Mouse (Mus musculus) thymus, postnatal 25 days (tissue): Measurements from ENCODE around the gene Rbm6.

Experiments used
- DNase-seq: peaks from one replicate; pipeline ENCODE4 v3.0.0; 2022

Rbm6 gene

DNA sequence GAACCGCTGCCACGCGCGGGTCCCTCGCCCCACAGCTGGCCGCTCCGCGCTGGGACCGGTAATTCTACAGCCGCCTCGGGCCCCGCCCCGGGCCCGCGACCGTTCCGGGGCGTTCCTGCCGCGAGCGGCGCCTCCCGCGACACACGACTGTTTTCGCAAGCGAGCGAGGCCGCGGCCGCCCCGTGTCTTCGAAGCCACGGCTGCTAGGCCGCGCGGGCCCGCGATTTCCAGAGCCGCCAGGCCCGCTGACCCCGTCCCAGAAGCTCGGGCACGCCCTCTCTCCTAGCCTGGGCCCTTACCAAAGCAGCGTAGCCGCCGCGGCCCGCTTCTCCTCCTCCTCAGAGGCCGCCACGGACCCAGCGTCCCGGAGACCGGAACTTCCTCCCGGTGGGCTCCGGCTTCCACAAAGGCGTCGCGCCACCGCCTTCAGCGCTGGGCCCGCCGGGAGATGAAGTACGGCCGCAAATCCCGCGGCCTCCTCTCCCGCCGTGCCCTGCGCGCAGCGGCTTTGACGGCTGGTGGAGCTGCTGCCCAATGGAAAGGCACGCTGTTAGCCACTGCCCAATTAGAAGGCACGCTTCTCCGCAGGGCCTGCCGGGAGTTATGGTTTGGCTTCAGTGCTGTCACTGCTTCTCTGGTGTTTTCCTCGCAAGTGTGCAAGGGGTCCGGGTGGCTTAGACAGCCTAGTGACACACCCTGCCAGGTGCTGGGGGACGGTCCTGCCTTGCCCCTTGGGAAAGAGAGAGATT is 513 bp downstream of the Rbm6 start:
- DNase-seq, result peak; percentile 94

DNA sequence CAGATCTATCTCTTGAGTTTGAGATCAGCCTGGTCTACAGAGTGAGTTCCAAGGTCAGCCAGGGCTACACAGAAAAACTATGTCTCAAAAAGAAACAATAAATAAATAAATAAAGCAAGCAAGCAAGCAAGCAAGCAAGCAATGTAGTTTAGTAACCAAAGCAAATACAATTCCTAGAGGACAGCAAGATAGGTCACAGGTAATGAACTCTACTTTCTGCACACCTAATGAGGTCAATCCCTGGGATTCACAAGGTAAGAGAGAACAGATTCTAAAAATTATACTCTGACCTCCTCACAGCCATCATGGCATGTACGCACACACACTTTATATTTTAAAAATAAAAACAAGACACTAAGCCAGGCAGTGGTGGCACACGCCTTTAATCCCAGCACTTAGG is 7.0 kb downstream of the Rbm6 start:
- no peak for DNase-seq

DNA sequence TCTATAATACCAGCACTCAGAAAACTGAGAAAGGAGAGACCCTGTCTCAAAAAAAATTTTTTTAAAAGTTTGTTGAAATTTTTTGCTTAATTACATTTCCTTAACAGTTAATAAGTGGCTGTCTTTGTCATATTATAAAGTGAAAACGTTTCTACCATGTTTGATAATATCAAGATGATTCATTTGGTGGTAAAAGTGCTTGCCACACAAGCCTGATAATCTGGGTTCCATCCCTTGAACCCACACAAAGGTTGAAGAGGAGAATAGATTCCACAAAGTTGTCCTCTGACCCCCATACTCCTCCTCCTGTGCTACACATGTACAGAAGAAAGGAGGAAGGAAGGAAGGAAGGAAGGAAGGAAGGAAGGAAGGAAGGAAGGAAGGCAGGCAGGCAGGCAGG is 8.5 kb downstream of the Rbm6 start:
- DNase-seq, result no peak

DNA sequence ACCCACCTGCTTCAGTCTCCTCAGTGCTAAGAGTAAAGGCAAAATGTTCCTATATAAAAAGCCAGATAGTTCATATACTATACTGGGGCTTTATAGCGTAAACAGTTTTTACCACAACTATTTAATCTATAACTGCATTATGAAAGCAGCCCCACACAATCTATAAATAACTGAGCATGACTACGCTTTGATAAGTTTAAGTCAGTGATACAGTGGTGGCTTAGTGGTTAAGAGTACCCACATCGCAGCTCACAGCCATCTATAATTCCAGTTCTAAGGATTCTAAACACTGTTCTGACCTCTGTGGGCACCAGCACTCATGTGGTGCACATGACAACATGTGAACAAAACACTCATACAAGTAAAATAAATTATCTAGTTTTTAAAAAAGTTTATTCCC is 14.7 kb downstream of the Rbm6 start:
- no peak for DNase-seq

DNA sequence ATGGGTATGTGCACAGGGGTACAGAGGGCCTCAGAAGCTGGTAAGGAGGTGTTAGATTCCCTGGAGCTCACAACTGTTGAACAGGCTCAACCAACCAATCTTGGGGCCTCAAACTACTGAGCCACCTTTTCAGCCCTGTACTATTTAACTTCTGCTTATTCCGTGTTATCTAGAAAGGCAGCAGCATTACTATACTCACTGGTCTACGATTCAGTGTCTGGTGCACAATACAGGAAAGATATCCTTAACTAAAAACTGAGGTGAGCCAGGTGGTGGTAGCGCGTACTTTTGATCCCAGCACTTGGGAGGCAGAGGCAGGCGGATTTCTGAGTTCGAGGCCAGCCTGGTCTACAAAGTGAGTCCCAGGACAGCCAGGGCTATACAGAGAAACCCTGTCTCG is 24.1 kb downstream of the Rbm6 start:
- DNase-seq, result no peak

DNA sequence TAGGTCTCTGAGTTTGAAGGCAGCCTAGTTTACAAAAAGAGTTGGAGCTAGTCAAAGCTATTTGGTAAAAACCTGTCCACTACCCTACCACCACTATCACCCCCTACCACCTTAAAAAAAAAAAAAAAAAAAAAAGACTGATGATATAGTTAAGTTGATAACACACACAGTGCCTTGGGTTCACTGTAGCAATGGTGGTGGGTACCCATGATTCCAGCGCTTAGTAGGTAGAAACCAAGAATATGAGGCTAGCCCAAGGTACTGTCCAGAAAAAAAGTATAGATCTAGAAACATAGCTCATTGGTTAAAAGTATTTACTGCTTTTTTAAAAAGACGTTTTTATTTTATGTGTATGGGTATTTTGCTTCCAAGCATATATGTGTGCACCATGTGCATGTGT is 30.3 kb downstream of the Rbm6 start:
- DNase-seq, result no peak

DNA sequence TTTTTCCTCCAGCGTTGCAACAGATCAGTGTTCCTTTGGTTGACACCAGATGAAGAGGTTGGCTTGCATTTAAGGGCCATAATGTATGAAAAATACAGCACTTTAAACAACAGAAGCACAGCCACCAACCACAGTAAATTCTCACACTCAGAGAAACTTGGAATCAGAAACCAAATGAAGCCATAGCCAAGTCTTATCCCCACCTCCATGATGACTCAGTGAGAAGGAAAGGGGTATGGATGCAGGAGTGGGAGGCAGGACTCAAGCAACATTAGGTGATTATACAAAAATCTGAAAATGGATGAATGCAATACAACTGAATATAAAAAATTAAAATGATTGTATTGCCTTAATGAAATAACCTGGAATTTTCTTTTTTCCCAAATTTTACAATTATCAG is 34.2 kb downstream of the Rbm6 start:
- DNase-seq, result no peak

DNA sequence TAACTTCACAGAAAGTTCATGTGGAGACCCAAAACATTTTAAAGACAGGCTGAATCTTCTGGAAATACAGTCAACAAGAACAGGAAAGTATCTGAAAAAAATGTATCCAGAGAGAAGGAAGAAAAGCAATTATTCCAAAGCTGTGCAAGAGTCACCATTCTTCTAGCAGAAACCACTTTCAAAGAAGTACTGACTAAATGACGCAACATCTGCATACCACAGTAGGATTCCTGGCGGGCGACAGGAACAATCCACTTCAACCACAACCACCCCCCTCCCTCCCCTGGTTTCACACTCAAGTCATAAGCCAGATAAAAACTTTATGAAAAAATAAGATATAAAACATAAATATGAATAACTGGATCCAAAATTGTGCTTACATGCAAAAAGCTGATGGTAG is 39.2 kb downstream of the Rbm6 start:
- no peak for DNase-seq

DNA sequence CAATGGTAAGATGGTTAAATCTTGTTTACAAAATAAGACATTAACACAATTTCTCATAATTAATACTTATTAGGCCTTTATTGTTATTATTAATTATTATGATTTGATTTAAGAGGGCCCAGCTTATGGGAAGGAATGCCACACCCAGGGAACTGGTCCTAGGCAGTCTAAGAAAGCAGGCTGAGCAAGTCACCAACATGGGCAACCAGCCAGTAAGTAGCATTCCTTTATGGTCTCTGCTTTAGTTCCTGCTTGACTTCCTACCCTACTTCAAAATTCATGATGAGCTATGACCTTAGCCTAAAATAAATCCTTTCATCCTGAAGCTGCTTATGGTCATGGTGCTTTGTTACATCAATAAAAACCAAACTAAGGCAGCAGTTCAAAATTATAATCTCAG is 41.3 kb downstream of the Rbm6 start:
- DNase-seq, result no peak

DNA sequence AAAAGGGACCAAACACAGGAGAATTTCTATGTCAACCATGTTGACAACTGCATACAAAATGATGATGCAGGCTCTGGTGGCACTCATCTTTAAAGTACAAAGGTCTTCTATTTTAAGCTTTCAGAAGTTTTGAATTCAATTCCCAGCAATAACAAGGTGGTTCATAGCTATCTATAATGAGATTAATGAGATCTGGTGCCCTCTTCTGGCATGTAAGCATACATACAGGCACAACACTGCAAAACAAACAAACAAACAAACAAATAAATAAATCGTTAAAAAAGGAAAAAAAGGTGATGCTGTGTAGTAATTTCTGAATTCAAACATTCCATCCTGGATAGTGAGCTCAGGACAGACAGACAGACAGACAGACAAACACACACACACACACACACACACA is 60.9 kb downstream of the Rbm6 start:
- DNase-seq, result no peak

DNA sequence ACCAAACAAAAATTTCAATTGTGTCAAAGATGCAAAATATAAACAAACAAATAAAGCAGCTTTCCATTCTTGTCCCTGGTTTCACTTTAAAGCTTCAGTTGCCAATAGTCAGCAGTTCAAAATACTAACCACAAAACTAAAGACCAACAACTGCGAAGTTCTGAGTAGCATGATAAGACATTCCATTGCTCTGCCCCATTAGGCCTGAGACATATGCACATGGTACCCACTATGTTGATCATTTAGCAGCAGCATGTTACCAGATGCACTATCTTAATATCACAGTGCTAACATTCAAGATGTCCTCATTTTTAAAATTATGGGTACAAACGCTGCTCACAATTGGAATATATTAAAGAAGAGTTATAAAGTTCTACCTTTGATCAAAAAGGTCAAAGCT is 62.1 kb downstream of the Rbm6 start:
- no peak for DNase-seq

DNA sequence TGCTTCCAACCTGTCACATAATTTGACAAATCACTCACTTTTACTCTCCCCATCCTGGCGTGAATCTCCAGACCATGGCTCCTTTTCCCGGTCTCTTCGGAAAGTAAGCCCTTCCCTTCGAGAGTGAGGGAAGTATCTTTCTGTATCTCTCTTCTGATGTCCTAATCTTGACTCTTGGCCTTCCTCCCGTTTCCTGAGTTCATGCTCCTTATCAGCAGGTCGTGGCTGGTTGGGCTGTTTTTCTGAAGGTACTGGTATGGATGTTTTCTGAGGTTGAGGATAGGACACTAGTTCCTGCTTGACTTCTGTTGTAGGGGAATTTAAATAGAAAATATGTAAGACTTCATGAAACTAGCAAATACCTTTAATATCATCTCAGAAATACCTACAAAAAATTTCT is 81.3 kb downstream of the Rbm6 start:
- DNase-seq, result no peak

DNA sequence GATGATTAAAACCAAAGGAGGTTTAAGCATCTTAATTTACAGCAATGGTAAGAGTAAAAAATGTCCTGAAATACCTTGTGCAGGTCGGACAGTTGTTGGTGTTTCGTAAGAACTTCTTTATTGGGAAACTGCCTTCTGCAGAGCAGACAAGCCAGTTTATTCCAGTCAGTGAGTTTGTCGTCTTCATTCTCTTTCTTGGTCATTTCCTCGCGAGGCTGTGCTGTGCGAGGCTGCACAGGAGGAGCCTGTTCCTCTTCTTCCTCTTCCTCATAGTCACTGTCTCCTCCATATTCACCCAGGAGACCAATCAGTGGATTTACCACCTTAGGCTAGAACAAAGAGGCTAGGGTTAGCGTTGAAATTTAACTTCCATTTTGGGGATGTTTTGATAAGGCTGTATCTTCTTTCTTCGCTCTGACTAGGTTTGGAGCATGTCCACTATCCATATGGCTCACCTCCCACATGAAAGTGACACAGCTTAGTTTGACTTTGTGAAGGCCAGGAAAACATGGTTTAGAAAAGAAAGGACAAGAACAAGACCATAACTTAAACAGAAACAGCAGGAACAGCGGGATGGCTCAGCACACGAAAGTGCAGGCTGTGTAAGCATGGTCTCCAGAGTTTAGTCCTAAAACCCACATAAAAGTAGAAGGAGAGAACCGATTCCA is 90.4 kb downstream of the Rbm6 start:
- DNase-seq, result no peak

DNA sequence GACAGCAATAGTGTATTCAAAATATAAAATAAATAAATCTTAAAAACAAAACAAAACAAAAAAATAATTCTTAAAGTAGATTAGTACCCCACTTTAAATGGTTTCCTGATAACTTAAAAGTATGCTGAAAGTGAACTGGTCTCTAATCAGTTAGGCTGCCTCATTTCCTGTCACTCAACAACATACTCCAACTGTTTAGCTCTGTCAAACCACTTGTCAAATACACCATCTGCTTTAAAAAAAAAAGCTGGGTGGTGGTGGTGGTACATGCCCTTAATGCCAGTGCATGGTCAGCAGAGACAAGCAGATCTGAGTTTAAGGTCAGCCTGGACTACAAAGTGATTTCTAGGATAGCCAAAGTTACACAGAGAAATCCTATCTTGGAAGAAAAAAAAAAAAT is 96.2 kb downstream of the Rbm6 start:
- no peak for DNase-seq

DNA sequence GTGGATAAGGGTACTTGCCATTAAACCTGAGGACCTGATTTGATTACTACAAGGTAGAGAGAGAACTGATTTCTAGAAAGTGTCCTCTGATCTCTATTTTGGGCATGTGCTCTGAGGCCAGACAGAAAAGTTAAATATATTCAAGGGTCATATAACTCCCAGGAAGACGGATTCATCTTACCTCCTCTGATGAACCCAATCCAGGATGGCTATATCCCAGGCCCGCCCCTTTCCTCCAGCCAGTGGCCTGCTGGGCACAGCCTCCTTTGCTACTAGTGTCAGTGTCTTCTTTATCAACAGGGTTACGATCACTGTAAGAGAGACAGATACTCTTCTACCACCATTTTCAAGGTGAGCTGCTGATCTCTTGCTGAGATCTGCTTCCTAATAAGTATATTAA is 98.6 kb downstream of the Rbm6 start:
- DNase-seq, result no peak

DNA sequence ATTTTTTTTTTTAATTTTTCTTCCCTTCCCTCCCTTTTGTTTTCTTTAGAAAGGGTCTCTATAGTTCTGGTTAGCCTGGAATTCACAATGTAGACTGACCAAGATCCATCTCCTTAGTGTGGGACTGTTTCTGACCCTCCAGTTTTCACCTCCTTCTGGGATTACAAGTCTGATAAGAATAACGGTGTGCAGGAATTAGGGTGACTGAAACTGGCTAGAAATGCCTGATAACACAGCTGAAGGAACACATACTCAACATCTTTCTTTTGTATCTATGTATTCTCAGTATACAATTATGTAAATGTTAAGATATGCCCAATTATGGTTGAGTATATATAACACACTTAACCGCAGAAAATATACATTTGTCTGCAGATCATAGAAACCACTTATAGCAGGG is 101.3 kb downstream of the Rbm6 start:
- no peak for DNase-seq

DNA sequence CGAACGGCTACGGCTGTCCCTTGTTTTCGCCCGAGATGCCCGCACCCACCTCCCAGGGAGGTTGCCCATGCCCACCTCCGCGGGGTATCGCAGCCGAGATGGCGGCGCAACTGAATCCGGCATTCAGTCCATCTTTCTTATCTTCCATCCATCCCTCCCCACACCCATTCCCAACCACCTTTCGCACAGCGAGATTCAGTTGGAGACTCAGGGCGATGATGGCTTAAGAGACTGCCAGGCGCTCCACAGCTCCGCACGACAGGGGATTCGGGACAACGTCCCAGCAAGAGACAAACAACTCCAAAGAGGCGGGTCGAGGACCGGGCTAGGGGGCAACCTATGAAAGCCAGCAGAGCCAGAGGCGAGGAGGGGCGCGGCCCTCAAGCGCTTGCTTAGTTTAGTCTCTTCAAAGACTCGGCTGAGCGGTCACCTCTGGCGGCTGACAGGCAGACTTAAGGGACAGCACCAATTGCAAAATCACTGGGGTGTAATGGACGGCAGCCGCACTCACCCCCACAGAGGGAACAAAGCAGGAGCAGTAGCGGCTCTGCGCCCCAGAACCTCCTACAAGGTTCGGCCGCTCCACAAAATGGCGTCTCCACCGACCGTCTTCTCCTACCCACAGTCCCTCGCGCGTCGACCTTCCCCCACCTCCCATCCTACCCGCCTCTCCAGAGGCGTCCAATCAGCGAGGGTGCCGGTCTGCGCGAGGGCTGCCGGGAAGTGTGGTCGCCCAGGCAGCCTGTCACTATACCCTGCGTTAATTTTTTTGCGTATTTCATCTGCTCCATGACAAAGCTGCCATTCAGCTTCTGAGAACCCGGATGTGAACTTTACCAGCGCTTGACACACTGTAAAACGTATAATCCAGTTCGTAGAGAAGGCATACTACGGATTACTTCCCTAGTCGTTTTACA is 102.4 kb downstream of the Rbm6 start, which contains the start of gene Rbm5:
TSS of gene Rbm5 (minus strand) at position 623 of the 917 bp plus-strand sequence.
- DNase-seq, result peak; percentile 93

DNA sequence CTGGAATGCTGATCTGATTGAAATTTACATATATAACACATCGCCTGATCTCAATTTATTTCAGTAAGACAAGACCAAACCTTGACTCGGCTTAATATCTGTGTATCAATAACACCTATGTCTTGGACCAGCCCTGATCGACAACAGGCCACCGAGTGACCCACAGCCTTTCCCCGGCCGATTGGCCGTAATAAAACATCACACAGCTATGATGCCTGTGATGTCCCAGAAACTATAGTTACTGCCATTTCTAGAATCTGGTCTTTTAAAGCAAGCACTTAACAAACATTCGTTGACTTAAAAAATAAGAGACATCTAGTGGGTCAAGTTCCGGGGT is 103.0 kb downstream of the Rbm6 start:
- no peak for DNase-seq

DNA sequence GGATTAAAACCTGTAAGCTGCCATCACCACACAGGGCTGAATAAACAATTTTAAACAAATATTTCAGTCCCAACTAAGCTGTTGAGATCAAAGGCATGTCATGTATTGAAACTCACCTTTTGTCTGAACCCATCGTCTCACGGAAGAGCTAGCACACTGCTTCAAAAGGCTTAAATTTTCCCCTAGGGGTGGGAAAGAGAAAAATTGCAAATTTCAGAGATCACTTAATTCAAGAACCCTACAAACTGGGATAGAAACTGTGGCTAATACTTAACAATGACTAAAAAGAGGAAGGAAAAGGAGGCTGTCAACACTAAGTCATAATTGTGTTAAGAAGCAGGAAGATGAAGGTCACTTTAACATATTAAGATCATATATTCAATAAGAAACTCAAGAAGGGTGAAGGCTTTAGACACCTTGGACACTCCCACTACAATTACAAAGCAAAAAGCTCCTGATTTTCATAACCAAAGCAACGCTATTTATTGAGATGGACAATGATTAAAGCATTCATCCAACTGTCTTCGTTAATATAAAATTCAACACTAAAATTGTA is 103.5 kb downstream of the Rbm6 start:
- DNase-seq, result no peak

DNA sequence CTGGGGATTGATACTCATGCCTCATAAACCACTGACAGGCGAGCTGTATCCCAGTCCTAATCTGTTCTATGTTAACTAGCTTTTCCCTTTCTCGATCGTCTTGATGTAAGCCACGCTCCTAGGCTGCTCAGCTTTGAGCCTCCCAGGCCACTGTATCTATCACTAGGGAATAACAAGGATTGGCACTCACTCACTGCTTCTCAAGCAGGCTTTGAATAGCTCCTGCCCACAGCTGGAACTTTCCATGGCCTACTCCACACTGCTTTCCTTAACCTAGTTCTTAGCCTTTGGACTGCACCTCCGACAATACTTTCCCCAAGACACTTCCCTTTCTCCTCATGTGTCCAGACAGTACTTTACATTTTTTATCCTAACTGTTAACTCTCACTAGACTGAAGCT is 104.2 kb downstream of the Rbm6 start:
- DNase-seq, result no peak

DNA sequence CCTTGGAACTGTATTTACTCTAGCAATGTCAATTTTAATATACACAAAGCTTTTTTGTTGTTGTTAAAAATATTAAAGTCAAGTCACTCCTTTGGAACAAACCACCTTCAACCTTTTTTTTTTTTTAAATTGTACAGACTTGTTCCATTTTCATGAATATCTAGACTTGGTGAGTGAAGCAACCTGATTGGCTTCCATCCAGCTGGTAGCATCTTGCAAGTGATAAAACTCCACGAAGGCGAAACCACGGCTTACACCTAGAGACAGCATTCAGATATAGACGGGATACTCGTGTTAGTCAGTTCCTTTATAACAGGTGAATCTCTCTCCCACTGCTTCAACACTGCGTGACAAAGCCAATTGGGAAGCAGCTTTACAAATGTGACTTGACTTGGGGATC is 113.4 kb downstream of the Rbm6 start:
- DNase-seq, result no peak

DNA sequence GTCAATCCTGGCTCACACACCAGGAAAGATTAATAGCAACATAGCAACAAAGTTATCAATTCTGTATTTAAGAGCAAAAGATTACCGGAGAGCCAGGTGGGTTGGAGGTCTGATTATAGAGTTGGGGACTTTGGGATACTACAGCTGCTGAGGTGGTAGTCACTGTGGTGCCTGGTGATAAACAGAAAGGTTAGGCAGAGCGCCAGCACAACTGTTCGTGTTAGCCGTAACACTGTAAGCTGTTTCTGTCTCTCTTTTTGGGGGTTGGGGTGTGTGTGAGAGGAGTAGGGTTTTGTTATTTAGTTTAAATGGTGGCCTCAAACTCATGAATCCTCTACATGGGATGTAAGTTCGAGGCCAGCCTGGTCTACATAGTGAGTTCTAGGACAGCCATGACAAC is 122.7 kb downstream of the Rbm6 start:
- no peak for DNase-seq

DNA sequence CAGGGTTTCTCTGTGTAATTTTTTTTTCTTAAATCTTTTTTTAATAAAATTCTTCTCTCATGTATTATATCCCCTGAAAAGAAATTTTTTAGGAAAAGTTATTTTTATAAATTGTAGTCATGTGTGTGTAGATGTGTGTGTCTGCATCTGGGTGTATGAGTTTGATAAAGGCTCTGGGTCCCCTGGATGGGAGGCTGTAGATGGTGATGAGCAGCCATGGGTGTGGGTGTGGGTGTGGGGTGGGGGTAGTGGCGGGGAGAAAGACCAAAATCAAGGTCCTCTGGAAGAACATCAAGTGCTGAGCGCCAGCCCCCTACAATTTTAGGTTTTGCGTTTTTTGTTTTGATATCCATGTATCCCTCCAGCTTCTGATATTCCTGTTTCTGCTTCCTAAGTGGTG is 125.0 kb downstream of the Rbm6 start:
- DNase-seq, result no peak

DNA sequence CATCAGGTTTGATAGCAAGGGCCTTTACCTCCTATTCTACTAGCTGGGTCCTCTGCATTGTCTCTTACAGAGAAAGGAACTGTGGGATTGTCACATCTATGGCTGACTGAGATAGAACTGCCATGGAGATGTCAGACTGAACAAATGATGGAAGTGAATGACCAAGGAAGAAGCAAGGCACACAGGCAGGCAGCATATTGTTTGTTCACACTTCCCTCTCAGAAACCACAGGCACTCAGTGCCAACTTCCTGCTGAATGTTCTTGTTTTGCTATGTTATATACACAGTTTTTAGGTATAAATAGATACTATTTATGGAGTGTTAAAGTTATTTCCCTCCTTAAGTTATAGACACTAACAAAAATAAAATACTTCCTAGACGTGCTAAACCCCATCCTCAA is 125.7 kb downstream of the Rbm6 start:
- no peak for DNase-seq
